Mouse (Mus musculus) stomach, embryonic 14.5 days (tissue): ENCODE results near the gene Slc29a4. TPM values are rescaled to one million over a fixed set of nuclear protein-coding genes. Genes with fewer than 3 reads are reported as not detected.

Source experiments
- polyA plus RNA-seq: library from polyadenylated mRNA; unstranded; fragments of >200 nt; fragmentation: Nextera tagmentation; extraction: Ambion mirVana; gene quantifications from 2 replicates; pipeline ENCODE4 v1.2.1, GENCODE M21; 2014

The Slc29a4 gene
- polyA plus RNA-seq, 1 experiment from 2014 or later: 8.1 TPM

Other genes starting within 250 kb of the Slc29a4 start
- gene Ap5z1, start 228.6 kb upstream of the Slc29a4 start, polyA plus RNA-seq: 11.0 and 11.8 TPM in 2 replicates
- 0.07 and 0.27 TPM in 2 replicates for gene Papolb, start 162.4 kb upstream of the Slc29a4 start, polyA plus RNA-seq
- gene Radil, start 141.4 kb upstream of the Slc29a4 start, polyA plus RNA-seq: 1.6 and 2.1 TPM in 2 replicates
- 2.0 and 2.6 TPM in 2 replicates for gene Mmd2, start 83.7 kb upstream of the Slc29a4 start, polyA plus RNA-seq
- 40.1 and 42.9 TPM in 2 replicates for gene Wipi2, start 64.8 kb upstream of the Slc29a4 start, polyA plus RNA-seq
- gene Tnrc18, start 125.2 kb downstream of the Slc29a4 start, polyA plus RNA-seq: 36.0 and 41.2 TPM in 2 replicates
- 9.1 and 10.5 TPM in 2 replicates for gene Fbxl18, start 202.9 kb downstream of the Slc29a4 start, polyA plus RNA-seq
- gene Actb, start 214.2 kb downstream of the Slc29a4 start, polyA plus RNA-seq: 17,142 and 17,567 TPM in 2 replicates